Mouse (Mus musculus): ENCODE data around the gene Usp22. TPM values are rescaled to one million over a fixed set of nuclear protein-coding genes. Genes with fewer than 3 reads are reported as not detected.

Gene Usp22
- 67.5 TPM for polyA plus RNA-seq (2017; shearing (Covaris generic))

GRCm38 (mm10) chr11:61174821-61175658, at the start of gene Usp22:
TSS of gene Usp22 (minus strand) at chr11:61175055.

GRCm38 (mm10) chr11:61207487-61208246, 32.8 kb upstream of the Usp22 start, which contains the start of gene Aldh3a1:
TSS of gene Aldh3a1 (plus strand) at chr11:61207537.

GRCm38 (mm10) chr11:61126606-61127355, 48.1 kb downstream of the Usp22 start, which contains the start of gene Tnfrsf13b:
TSS of gene Tnfrsf13b (plus strand) at chr11:61126755.

Other genes with a start within 250 kb of the Usp22 start
- 213 TPM for gene Map2k3, start 243.0 kb downstream of the Usp22 start, polyA plus RNA-seq (2017; shearing (Covaris generic))
- not detected for gene Kcnj12, start 152.5 kb downstream of the Usp22 start, polyA plus RNA-seq (2017; shearing (Covaris generic))
- 22.0 TPM for gene Tnfrsf13b, start 48.3 kb downstream of the Usp22 start, polyA plus RNA-seq (2017; shearing (Covaris generic))
- gene Aldh3a1, start 32.5 kb upstream of the Usp22 start, polyA plus RNA-seq (2017; shearing (Covaris generic)): 0.54 TPM
- gene Aldh3a2, start 92.4 kb upstream of the Usp22 start, polyA plus RNA-seq (2017; shearing (Covaris generic)): 38.9 TPM
- not detected for gene Slc47a2, start 167.8 kb upstream of the Usp22 start, polyA plus RNA-seq (2017; shearing (Covaris generic))
- gene Slc47a1, start 203.3 kb upstream of the Usp22 start, polyA plus RNA-seq (2017; shearing (Covaris generic)): not detected